In the genomic region with DNA sequence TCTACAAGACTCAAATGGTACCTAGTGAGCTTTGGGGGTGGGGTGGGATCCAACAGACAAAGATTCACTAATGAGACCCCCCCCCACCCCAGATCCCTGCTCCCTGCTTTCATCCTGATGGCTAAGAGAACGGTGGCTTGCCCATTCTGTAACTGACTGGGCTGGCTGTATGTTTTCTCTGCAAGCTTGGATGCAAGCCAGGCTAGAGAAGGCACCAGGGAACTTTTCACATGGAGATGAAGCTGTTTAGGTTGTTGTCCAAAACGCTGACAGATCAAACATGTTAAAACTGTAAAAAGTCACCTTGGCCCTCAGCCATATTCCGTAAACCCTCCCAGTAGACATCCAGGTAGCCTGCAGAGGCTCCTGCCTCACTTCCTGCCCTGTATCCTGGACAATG, we compare ENCODE assay signal across 20 mouse cellular contexts.
"Had no signal": no experiment of that assay in that cellular context is flagged by ENCODE, and none has a peak within 500 bp of the region (broad histone marks: within the 10 kb centered on the region; RNA-seq: fewer than 3 reads in every experiment).

No protein-coding gene starts in this region.

- ATAC-seq: liver, embryonic 12.5 days; lung, postnatal 0 days; midbrain, embryonic 13.5 days had no signal

- H3K4me2 ChIP-seq: kidney, embryonic 15.5 days; limb, embryonic 13.5 days; liver, embryonic 12.5 days; liver, embryonic 15.5 days; midbrain, embryonic 13.5 days; neural tube, embryonic 13.5 days had no signal

- H3K27me3 ChIP-seq: kidney, embryonic 15.5 days; limb, embryonic 13.5 days; liver, embryonic 12.5 days; liver, embryonic 15.5 days; midbrain, embryonic 13.5 days; neural tube, embryonic 13.5 days had no signal

- H3K27ac ChIP-seq: kidney, embryonic 15.5 days; left cerebral cortex, adult 2 months; limb, embryonic 10.5 days; limb, embryonic 13.5 days; liver, embryonic 12.5 days; liver, embryonic 15.5 days; macrophage; midbrain, embryonic 13.5 days; neural tube, embryonic 13.5 days had no signal

- H3K9ac ChIP-seq: kidney, embryonic 15.5 days; limb, embryonic 13.5 days; liver, embryonic 12.5 days; liver, embryonic 15.5 days; midbrain, embryonic 13.5 days; neural tube, embryonic 13.5 days had no signal

- H3K9me3 ChIP-seq: kidney, embryonic 15.5 days; limb, embryonic 10.5 days; limb, embryonic 13.5 days; midbrain, embryonic 13.5 days; neural tube, embryonic 13.5 days had no signal

- H3K4me3 ChIP-seq: kidney, embryonic 15.5 days; left cerebral cortex, adult 2 months; limb, embryonic 10.5 days; limb, embryonic 13.5 days; liver, embryonic 12.5 days; liver, embryonic 15.5 days; midbrain, embryonic 13.5 days; myocyte; neural tube, embryonic 13.5 days had no signal

- DNase-seq: kidney, adult 8-10 months; kidney, postnatal 10 days; kidney, postnatal 36 days; layer of hippocampus, postnatal 36 days; liver; lung, adult 18-20 months; right cerebral cortex, postnatal 25 days; thymus, adult 18-20 months; thymus, postnatal 36 days had no signal

- H3K36me3 ChIP-seq: kidney, embryonic 15.5 days; limb, embryonic 10.5 days; limb, embryonic 13.5 days; liver, embryonic 12.5 days; liver, embryonic 15.5 days; midbrain, embryonic 13.5 days; neural tube, embryonic 13.5 days had no signal

- H3K4me1 ChIP-seq: kidney, embryonic 15.5 days; limb, embryonic 10.5 days; limb, embryonic 13.5 days; liver, embryonic 12.5 days; liver, embryonic 15.5 days; midbrain, embryonic 13.5 days; neural tube, embryonic 13.5 days had no signal
